Mouse (Mus musculus) myocyte (in vitro differentiated cells): ENCODE measurements around the gene Poc5. TPM values are rescaled to one million over a fixed set of nuclear protein-coding genes. Genes with fewer than 3 reads are reported as not detected.

ENCODE experiments used
- H3K27me3 ChIP-seq: one replicate; pipeline ENCODE4 v1.6.1; 2011; ENCODE audit not compliant: control insufficient read depth, insufficient read depth, insufficient read length
- H3K36me3 ChIP-seq: one replicate; pipeline ENCODE4 v1.6.1; 2011; ENCODE audit not compliant: control insufficient read depth, insufficient read depth
- H3K4me2 ChIP-seq: one replicate; pipeline ENCODE4 v1.6.1; 2011; ENCODE audit warnings: low read depth, control low read depth
- H3K4me3 ChIP-seq: one replicate; pipeline ENCODE4 v1.5.1; 2011; ENCODE audit warnings: mild to moderate bottlenecking, control low read depth, moderate library complexity
- H3K79me2 ChIP-seq: one replicate; pipeline ENCODE4 v1.6.1; 2011; ENCODE audit not compliant: control insufficient read depth, insufficient read depth
- H3ac ChIP-seq: one replicate; pipeline ENCODE4 v1.6.1; 2011; ENCODE audit not compliant: control insufficient read depth, insufficient read length
- CEBPB ChIP-seq: IDR thresholded peaks from 2 replicates; pipeline ENCODE4 v1.6.1; 2011; ENCODE audit warnings: mild to moderate bottlenecking, moderate library complexity; ENCODE audit not compliant: poor library complexity, insufficient read depth, severe bottlenecking
- E2F4 ChIP-seq: IDR thresholded peaks from one replicate; pipeline ENCODE4 v1.6.1; 2011; ENCODE audit warnings: mild to moderate bottlenecking, control low read depth, moderate library complexity; ENCODE audit not compliant: insufficient read depth
- MAX ChIP-seq: IDR thresholded peaks from one replicate; pipeline ENCODE4 v1.6.1; 2011; ENCODE audit warnings: low read depth, mild to moderate bottlenecking, control low read depth
- MYOD1 ChIP-seq, 3 experiments: IDR thresholded peaks; one replicate each; pipeline ENCODE4 v1.6.1; 2011; ENCODE audit warnings: control low read depth in 2 of 3, low read depth in 2 of 3, mild to moderate bottlenecking in 2 of 3, moderate library complexity in 1 of 3; ENCODE audit not compliant: insufficient read length in 2 of 3, control insufficient read depth in 1 of 3
- MYOG ChIP-seq, 3 experiments: IDR thresholded peaks; one replicate each; pipeline ENCODE4 v1.6.1; 2011; ENCODE audit warnings: control low read depth in 2 of 3, low read depth in 2 of 3, mild to moderate bottlenecking in 2 of 3; ENCODE audit not compliant: insufficient read length in 2 of 3, control insufficient read depth in 1 of 3, insufficient read depth in 1 of 3
- POLR2A ChIP-seq: IDR thresholded peaks from one replicate; pipeline ENCODE4 v1.6.1; 2011; ENCODE audit warnings: low read depth, mild to moderate bottlenecking, control low read depth, moderate library complexity; ENCODE audit not compliant: insufficient read length
- POLR2AphosphoS2 ChIP-seq: IDR thresholded peaks from one replicate; pipeline ENCODE4 v1.6.1; 2011; ENCODE audit warnings: low read depth, control low read depth; ENCODE audit not compliant: insufficient read length
- REST ChIP-seq: IDR thresholded peaks from one replicate; pipeline ENCODE4 v1.6.1; 2011; ENCODE audit warnings: mild to moderate bottlenecking, control low read depth, moderate library complexity; ENCODE audit not compliant: insufficient read depth, insufficient read length
- SRF ChIP-seq: IDR thresholded peaks from one replicate; pipeline ENCODE4 v1.6.1; 2011; ENCODE audit warnings: low read depth; ENCODE audit not compliant: control insufficient read depth, insufficient read length
- TCF12 ChIP-seq: IDR thresholded peaks from one replicate; pipeline ENCODE4 v1.6.1; 2011; ENCODE audit warnings: mild to moderate bottlenecking, control low read depth; ENCODE audit not compliant: poor library complexity, insufficient read depth, severe bottlenecking
- TCF3 ChIP-seq: IDR thresholded peaks from one replicate; pipeline ENCODE4 v1.6.1; 2011; ENCODE audit warnings: low read depth, control low read depth; ENCODE audit not compliant: insufficient read length
- USF1 ChIP-seq: IDR thresholded peaks from one replicate; pipeline ENCODE4 v1.6.1; 2011; ENCODE audit warnings: low read depth, mild to moderate bottlenecking, control low read depth, moderate library complexity
- polyA plus RNA-seq: library from polyadenylated mRNA; unstranded; fragments of >200 nt; fragmentation: generic; extraction: Trizol; gene quantifications from one replicate; pipeline ENCODE4 v1.2.1, GENCODE M21; 2012; ENCODE audit warnings: missing spikeins

Poc5 gene
- polyA plus RNA-seq, 1 experiment: 6.1 TPM

DNA sequence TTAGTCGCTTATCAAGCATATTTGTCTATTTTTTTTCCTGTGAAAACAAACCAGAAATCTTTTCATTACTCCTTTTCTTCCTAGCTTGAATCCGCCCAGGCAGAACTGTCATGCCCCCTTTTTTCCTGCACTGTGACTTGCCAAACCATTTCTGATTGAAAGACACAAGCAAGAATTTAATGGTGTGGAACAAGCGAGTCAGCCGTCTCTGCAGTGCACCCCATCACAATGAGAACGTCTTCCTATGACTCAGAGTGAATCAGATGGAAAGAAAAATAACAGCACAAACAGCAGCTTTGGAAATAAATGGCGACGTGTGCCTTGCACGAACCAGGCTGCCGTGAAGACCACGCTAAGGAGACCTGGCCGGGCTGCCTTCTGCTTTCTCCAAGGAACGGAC lies 36.8 kb upstream of the Poc5 start:
- Histone ChIP-seq H3K4me2 (no peak overlapping the region), H3K79me2 (no peaks in the 10 kb centered on the region), H3K27me3 (no peaks in the 10 kb centered on the region), H3ac (no peak overlapping the region), H3K36me3 (no peaks in the 10 kb centered on the region), H3K4me3 (no peak overlapping the region)
- no peak for TF ChIP-seq MYOD1 (IDR thresholded peaks at IDR 0.05; ENCODE audit: control insufficient read depth in 1 of 3, insufficient read length in 2 of 3, low read depth in 2 of 3)
- TF ChIP-seq CEBPB: no peak
- TF ChIP-seq POLR2AphosphoS2: no peak
- TF ChIP-seq POLR2A: no peak
- no peak for TF ChIP-seq E2F4
- no peak for TF ChIP-seq REST
- TF ChIP-seq MYOG (IDR thresholded peaks at IDR 0.05; ENCODE audit: control insufficient read depth in 1 of 3, insufficient read depth in 1 of 3, insufficient read length in 2 of 3, low read depth in 2 of 3): no peak
- no peak for TF ChIP-seq MAX
- no peak for TF ChIP-seq SRF
- TF ChIP-seq USF1: no peak
- TF ChIP-seq TCF3: no peak
- TF ChIP-seq TCF12: no peak

DNA sequence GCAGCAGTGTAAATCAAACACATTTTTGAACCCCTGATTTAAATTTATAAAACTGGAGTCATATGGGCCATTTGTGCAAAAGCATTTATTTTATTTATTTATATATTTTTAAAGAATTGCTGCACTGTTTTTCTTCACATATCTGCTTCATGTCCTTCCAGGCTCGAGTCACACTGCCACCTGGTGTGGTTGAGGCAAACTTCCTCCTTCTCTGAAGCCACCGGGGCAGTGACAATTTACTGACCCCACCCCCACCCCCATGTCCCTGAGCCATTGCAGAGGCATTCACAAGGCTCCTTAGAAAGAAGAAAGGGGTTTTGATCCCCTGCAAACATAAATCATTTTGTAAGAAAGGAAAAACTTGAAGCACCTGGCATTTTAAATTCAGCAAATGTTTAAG lies 12.6 kb upstream of the Poc5 start:
- Histone ChIP-seq H3K36me3 (no peaks in the 10 kb centered on the region), H3ac (no peak overlapping the region), H3K27me3 (peaks cover 17% of the 10 kb centered on the region), H3K4me2 (no peak overlapping the region), H3K79me2 (no peaks in the 10 kb centered on the region), H3K4me3 (no peak overlapping the region)
- TF ChIP-seq POLR2AphosphoS2 (no peak), TCF12 (no peak), MAX (no peak), SRF (no peak), POLR2A (no peak), MYOD1 (IDR thresholded peaks at IDR 0.05; ENCODE audit: control insufficient read depth in 1 of 3, insufficient read length in 2 of 3, low read depth in 2 of 3) (no peak), E2F4 (no peak), REST (no peak), TCF3 (no peak), MYOG (IDR thresholded peaks at IDR 0.05; ENCODE audit: control insufficient read depth in 1 of 3, insufficient read depth in 1 of 3, insufficient read length in 2 of 3, low read depth in 2 of 3) (no peak), USF1 (no peak), CEBPB (no peak)

DNA sequence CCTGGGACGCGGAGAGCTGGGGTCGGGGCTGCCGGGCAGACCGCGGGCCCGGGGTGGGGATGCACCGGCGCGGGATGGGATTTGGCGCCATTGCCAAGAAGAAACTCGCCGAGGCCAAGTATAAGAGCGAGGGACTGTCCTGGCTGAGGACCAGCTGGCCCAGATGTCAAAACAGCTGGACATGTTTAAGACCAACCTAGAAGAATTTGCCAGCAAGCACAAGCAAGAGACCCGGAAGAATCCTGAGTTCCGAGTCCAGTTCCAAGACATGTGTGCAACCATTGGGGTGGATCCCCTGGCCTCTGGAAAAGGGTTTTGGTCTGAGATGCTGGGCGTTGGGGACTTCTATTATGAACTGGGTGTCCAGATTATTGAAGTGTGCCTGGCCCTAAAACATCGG lies 11.2 kb upstream of the Poc5 start:
- no peak overlapping the region for H3K4me2 ChIP-seq
- H3K27me3 ChIP-seq: peaks cover 17% of the 10 kb centered on the region
- no peak overlapping the region for H3ac ChIP-seq
- no peak overlapping the region for H3K4me3 ChIP-seq
- H3K79me2 ChIP-seq: no peaks in the 10 kb centered on the region
- TF ChIP-seq MAX (no peak), CEBPB (no peak), POLR2A (no peak), MYOG (IDR thresholded peaks at IDR 0.05; ENCODE audit: control insufficient read depth in 1 of 3, insufficient read depth in 1 of 3, insufficient read length in 2 of 3, low read depth in 2 of 3) (no peak), E2F4 (no peak), POLR2AphosphoS2 (no peak), TCF3 (no peak), MYOD1 (IDR thresholded peaks at IDR 0.05; ENCODE audit: control insufficient read depth in 1 of 3, insufficient read length in 2 of 3, low read depth in 2 of 3) (no peak), TCF12 (no peak), USF1 (no peak), REST (no peak)
- H3K36me3 ChIP-seq: no peaks in the 10 kb centered on the region

DNA sequence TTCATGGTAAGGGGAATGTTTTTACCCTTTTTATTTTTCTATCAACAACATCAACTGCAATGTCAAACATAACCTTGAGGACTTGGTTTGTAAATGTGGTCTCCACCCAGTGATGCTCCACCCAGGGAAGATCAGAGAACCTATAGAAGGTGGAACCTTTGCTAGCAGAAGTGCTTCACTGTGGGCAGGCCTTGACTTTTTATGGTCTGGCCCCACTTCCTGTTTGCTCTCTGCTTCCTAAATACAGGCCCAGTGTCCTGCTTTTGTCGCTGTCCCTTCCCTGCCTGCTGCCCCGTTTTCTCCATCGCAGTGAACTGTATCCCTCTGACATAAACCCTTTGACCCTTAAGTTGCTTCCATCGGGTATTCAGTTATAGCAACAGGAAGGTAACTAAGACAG lies 10.2 kb upstream of the Poc5 start:
- no peak overlapping the region for H3K4me3 ChIP-seq
- H3K27me3 ChIP-seq: peaks cover 17% of the 10 kb centered on the region
- no peak for TF ChIP-seq E2F4
- TF ChIP-seq SRF: no peak
- no peak for TF ChIP-seq REST
- no peak for TF ChIP-seq POLR2A
- TF ChIP-seq TCF12: no peak
- no peak for TF ChIP-seq MAX
- TF ChIP-seq CEBPB: no peak
- TF ChIP-seq MYOD1 (IDR thresholded peaks at IDR 0.05; ENCODE audit: control insufficient read depth in 1 of 3, insufficient read length in 2 of 3, low read depth in 2 of 3): no peak
- no peak for TF ChIP-seq POLR2AphosphoS2
- TF ChIP-seq USF1: no peak
- TF ChIP-seq MYOG (IDR thresholded peaks at IDR 0.05; ENCODE audit: control insufficient read depth in 1 of 3, insufficient read depth in 1 of 3, insufficient read length in 2 of 3, low read depth in 2 of 3): no peak
- TF ChIP-seq TCF3: no peak
- no peaks in the 10 kb centered on the region for H3K36me3 ChIP-seq
- H3K4me2 ChIP-seq: no peak overlapping the region
- no peak overlapping the region for H3ac ChIP-seq
- no peaks in the 10 kb centered on the region for H3K79me2 ChIP-seq

DNA sequence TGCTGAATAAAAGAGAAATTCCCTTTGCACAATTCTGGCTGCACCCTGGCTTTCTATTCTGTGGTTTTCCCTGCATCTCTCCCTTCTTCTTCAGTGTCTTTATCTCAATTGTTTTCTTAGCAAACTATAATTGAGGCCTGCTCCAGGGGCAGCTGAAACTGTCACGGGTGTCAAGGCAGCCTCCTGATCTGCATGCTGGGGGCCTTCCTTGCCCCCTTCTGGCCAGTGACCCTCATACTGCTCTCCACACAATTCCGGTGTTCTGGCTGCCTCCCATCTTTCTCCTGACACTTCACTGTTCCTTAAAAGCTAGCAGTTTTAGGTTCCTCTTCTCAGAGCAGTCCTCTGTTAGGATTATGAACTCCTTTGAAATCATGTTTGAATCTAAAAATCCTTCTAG lies 1.2 kb downstream of the Poc5 start:
- Histone ChIP-seq H3K4me3 (peak overlapping the region; percentile 55), H3K27me3 (no peaks in the 10 kb centered on the region), H3K36me3 (peaks cover 32% of the 10 kb centered on the region), H3K4me2 (peak overlapping the region; percentile 66), H3K79me2 (peaks cover 17% of the 10 kb centered on the region), H3ac (no peak overlapping the region)
- TF ChIP-seq POLR2A (no peak), E2F4 (no peak), REST (no peak), USF1 (no peak), POLR2AphosphoS2 (no peak), SRF (no peak)
